ENCODE assay signal across 10 mouse cellular contexts in the genomic region with DNA sequence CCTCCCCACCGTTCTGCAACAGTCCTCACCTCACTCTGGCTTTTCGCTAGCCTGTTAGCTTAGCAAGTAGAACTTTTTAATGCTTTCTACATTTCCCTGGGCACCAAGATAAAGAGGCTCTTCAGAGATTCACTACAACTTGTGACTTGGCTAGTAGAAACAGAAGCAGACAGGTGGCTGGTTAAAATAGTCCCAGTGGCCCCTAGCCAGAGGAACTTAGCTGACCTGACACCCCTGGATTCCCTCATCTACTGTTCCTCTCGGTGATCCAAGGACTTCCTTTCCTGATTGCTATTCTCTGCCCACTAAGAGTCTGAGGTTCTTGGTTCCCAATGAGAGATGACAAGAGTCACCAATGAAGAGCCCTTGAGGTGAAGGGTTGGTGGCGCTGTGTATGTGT. TPM values are rescaled to one million over a fixed set of nuclear protein-coding genes. Genes with fewer than 3 reads are reported as not detected.
DNase-seq lines count a peak whose midpoint lies in the region; ATAC-seq and TF ChIP-seq lines count a peak whose summit lies in the region.
"Had no signal": no experiment of that assay in that cellular context is flagged by ENCODE, and none has a peak within 500 bp of the region (broad histone marks: within the 10 kb centered on the region; RNA-seq: fewer than 3 reads in every experiment).

No protein-coding gene starts in this region.

- no peaks in the 10 kb centered on the region for H3K9me3 ChIP-seq in lung, embryonic 15.5 days
- H3K9me3 ChIP-seq in limb, embryonic 13.5 days = no peaks in the 10 kb centered on the region
- H3K9me3 ChIP-seq in stomach, embryonic 14.5 days (ENCODE audit: control insufficient read depth, low read depth, low read length) = no peaks in the 10 kb centered on the region

- 72% methylated on average over 4 of the region's 4 CpGs for WGBS in lung, embryonic 15.5 days
- 67% methylated on average over 4 of the region's 4 CpGs for WGBS in lung, adult 2 months
- 90% methylated on average over 4 of the region's 4 CpGs for WGBS in limb, embryonic 13.5 days
- 79% methylated on average over 4 of the region's 4 CpGs for WGBS in stomach, embryonic 14.5 days
- WGBS in thymus, adult 2 months = 94% methylated on average over 4 of the region's 4 CpGs

- peaks cover 32% of the 10 kb centered on the region for H3K4me1 ChIP-seq in lung, embryonic 15.5 days
- H3K4me1 ChIP-seq in lung, adult 2 months (ENCODE audit: control insufficient read depth, insufficient read depth, low read length) = peaks cover 8% of the 10 kb centered on the region; the same call in 1 of the 2 replicates
- H3K4me1 ChIP-seq in limb, embryonic 13.5 days = peaks cover 30% of the 10 kb centered on the region
- peaks cover 16% of the 10 kb centered on the region; the same call in 1 of the 2 replicates for H3K4me1 ChIP-seq in stomach, embryonic 14.5 days (ENCODE audit: control insufficient read depth, insufficient read depth, low read length)
- peaks cover 14% of the 10 kb centered on the region for H3K4me1 ChIP-seq in thymus, adult 2 months (replicated peaks; ENCODE audit: control insufficient read depth, insufficient read depth, low read length)

- H3K4me3 ChIP-seq in lung, embryonic 15.5 days = peak overlapping the region; percentile 98
- no peak overlapping the region for H3K4me3 ChIP-seq in lung, adult 2 months (replicated peaks; ENCODE audit: extremely low read depth, low read depth, low read length)
- H3K4me3 ChIP-seq in limb, embryonic 13.5 days = peak overlapping the region; percentile 99
- H3K4me3 ChIP-seq in stomach, embryonic 14.5 days (ENCODE audit: low read depth, low read length) = no peak overlapping the region
- no peak overlapping the region for H3K4me3 ChIP-seq in thymus, adult 2 months (ENCODE audit: control insufficient read depth, insufficient read depth, low read length)

- peak overlapping the region; percentile 67 for H3K4me2 ChIP-seq in lung, embryonic 15.5 days
- peak overlapping the region; percentile 84 for H3K4me2 ChIP-seq in limb, embryonic 13.5 days (replicated peaks)
- H3K4me2 ChIP-seq in stomach, embryonic 14.5 days (replicated peaks; ENCODE audit: low read depth, low read length) = 0 out of 2 replicates have a peak overlapping the region, but pooled peaks have one; percentile 78

- ATAC-seq in lung, embryonic 15.5 days (ENCODE audit: borderline replicate concordance, extremely low read depth, low FRiP score, low TSS enrichment) = no peak
- no peak for ATAC-seq in limb, embryonic 13.5 days (ENCODE audit: low FRiP score, low read depth)
- ATAC-seq in stomach, embryonic 14.5 days (ENCODE audit: insufficient number of reproducible peaks, insufficient read depth, low FRiP score, low read depth) = no peak

- no peak for TF ChIP-seq POLR2A in lung, adult 2 months (IDR thresholded peaks at IDR 0.05; ENCODE audit: borderline replicate concordance, extremely low read depth, low read depth, low read length)
- no peak for TF ChIP-seq POLR2A in thymus, adult 2 months (IDR thresholded peaks at IDR 0.05; ENCODE audit: control insufficient read depth, extremely low read depth, insufficient read depth, low read length, poor library complexity)

- peaks cover 50% of the 10 kb centered on the region for H3K36me3 ChIP-seq in lung, embryonic 15.5 days
- peaks cover 54% of the 10 kb centered on the region for H3K36me3 ChIP-seq in limb, embryonic 13.5 days
- peaks cover 31% of the 10 kb centered on the region for H3K36me3 ChIP-seq in stomach, embryonic 14.5 days (ENCODE audit: control insufficient read depth, insufficient read depth, low read length)
- peaks cover 33% of the 10 kb centered on the region for H3K36me3 ChIP-seq in thymus, adult 2 months (ENCODE audit: control insufficient read depth, insufficient read depth, low read length)

- peak overlapping the region; percentile 93; the same call in 1 of the 2 replicates for H3K9ac ChIP-seq in lung, embryonic 15.5 days
- peak overlapping the region; percentile 100 for H3K9ac ChIP-seq in limb, embryonic 13.5 days
- no peak overlapping the region for H3K9ac ChIP-seq in stomach, embryonic 14.5 days (replicated peaks; ENCODE audit: low read depth, low read length)

- no peak overlapping the region for H3K27ac ChIP-seq in lung, embryonic 15.5 days
- no peak overlapping the region for H3K27ac ChIP-seq in limb, embryonic 13.5 days
- H3K27ac ChIP-seq in stomach, embryonic 14.5 days (ENCODE audit: low read length) = no peak overlapping the region
- no peak overlapping the region for H3K27ac ChIP-seq in thymus, adult 2 months (ENCODE audit: control insufficient read depth, insufficient read depth, low read length)

- no peak for DNase-seq in lung, adult 2 months
- peak; percentile 46 for DNase-seq in heart, adult 8-10 months (ENCODE audit: low spot score)
- no peak for DNase-seq in thymus, adult 2 months
- DNase-seq in adipocyte (ENCODE audit: low spot score) = no peak
- no peak for DNase-seq in kidney, postnatal 4 days
- DNase-seq: kidney, postnatal 10 days; thymus, postnatal 25 days had no signal

- TF ChIP-seq CTCF in lung, adult 2 months (IDR thresholded peaks at IDR 0.05; ENCODE audit: insufficient read depth, low read length) = no peak
- no peak for TF ChIP-seq CTCF in thymus, adult 2 months (IDR thresholded peaks at IDR 0.05; ENCODE audit: borderline replicate concordance, control insufficient read depth, extremely low read depth, insufficient read depth, low read length, poor library complexity)

- H3K27me3 ChIP-seq in lung, embryonic 15.5 days = no peaks in the 10 kb centered on the region
- H3K27me3 ChIP-seq in limb, embryonic 13.5 days = no peaks in the 10 kb centered on the region
- no peaks in the 10 kb centered on the region for H3K27me3 ChIP-seq in stomach, embryonic 14.5 days (ENCODE audit: control insufficient read depth, insufficient read depth, low read length)
- no peaks in the 10 kb centered on the region for H3K27me3 ChIP-seq in thymus, adult 2 months (ENCODE audit: control insufficient read depth, insufficient read depth, low read length)

RNA-seq across cellular contexts. Expression of a gene that starts 1.1 kb away (rescaled TPM):
- polyA plus RNA-seq in lung, embryonic 15.5 days (2015; fragmentation: Nextera tagmentation; extraction: Ambion mirVana) = 106 and 111 TPM in 2 replicates
- 38.5 and 53.8 TPM in 2 replicates for polyA plus RNA-seq in lung, adult 2 months (2012; rRNA removed)
- 10 to 100 TPM; 41.7 to 57.3 (median 48.1) TPM for total RNA-seq in heart, adult 8-10 months (2022)
- 126 and 134 TPM in 2 replicates for polyA plus RNA-seq in limb, embryonic 13.5 days (2015; fragmentation: Nextera tagmentation; extraction: Ambion mirVana)
- polyA plus RNA-seq in stomach, embryonic 14.5 days (2014; fragmentation: Nextera tagmentation; extraction: Ambion mirVana) = 104 and 111 TPM in 2 replicates
- 69.4 and 75.3 TPM in 2 replicates for polyA plus RNA-seq in thymus, adult 2 months (2012; rRNA removed)

RNA-seq across cellular contexts. Expression of a gene that starts 2.4 kb away (rescaled TPM):
- 22.3 and 25.4 TPM in 2 replicates for polyA plus RNA-seq in lung, embryonic 15.5 days (2015; fragmentation: Nextera tagmentation; extraction: Ambion mirVana)
- polyA plus RNA-seq in lung, adult 2 months (2012; rRNA removed) = 88.3 and 102 TPM in 2 replicates
- 100 to 1,000 TPM; 144 to 172 (median 168) TPM for total RNA-seq in heart, adult 8-10 months (2022)
- 30.8 and 31.2 TPM in 2 replicates for polyA plus RNA-seq in limb, embryonic 13.5 days (2015; fragmentation: Nextera tagmentation; extraction: Ambion mirVana)
- polyA plus RNA-seq in stomach, embryonic 14.5 days (2014; fragmentation: Nextera tagmentation; extraction: Ambion mirVana) = 27.2 and 29.5 TPM in 2 replicates
- polyA plus RNA-seq in thymus, adult 2 months (2012; rRNA removed) = 133 and 148 TPM in 2 replicates

RNA-seq across cellular contexts. Expression of a gene that starts 7.6 kb away (rescaled TPM):
- 453 and 455 TPM in 2 replicates for polyA plus RNA-seq in lung, embryonic 15.5 days (2015; fragmentation: Nextera tagmentation; extraction: Ambion mirVana)
- polyA plus RNA-seq in lung, adult 2 months (2012; rRNA removed) = 333 and 615 TPM in 2 replicates
- total RNA-seq in heart, adult 8-10 months (2022) = 100 to 1,000 TPM; 287 to 342 (median 325) TPM
- polyA plus RNA-seq in limb, embryonic 13.5 days (2015; fragmentation: Nextera tagmentation; extraction: Ambion mirVana) = 499 and 506 TPM in 2 replicates
- polyA plus RNA-seq in stomach, embryonic 14.5 days (2014; fragmentation: Nextera tagmentation; extraction: Ambion mirVana) = 496 and 523 TPM in 2 replicates
- 270 and 395 TPM in 2 replicates for polyA plus RNA-seq in thymus, adult 2 months (2012; rRNA removed)

RNA-seq across cellular contexts. Expression of a gene that starts 12.2 kb away (rescaled TPM):
- 75.0 and 78.2 TPM in 2 replicates for polyA plus RNA-seq in lung, embryonic 15.5 days (2015; fragmentation: Nextera tagmentation; extraction: Ambion mirVana)
- polyA plus RNA-seq in lung, adult 2 months (2012; rRNA removed) = 15.0 and 22.9 TPM in 2 replicates
- 10 to 100 TPM; 21.0 to 24.9 (median 23.6) TPM for total RNA-seq in heart, adult 8-10 months (2022)
- 95.9 and 101 TPM in 2 replicates for polyA plus RNA-seq in limb, embryonic 13.5 days (2015; fragmentation: Nextera tagmentation; extraction: Ambion mirVana)
- polyA plus RNA-seq in stomach, embryonic 14.5 days (2014; fragmentation: Nextera tagmentation; extraction: Ambion mirVana) = 40.2 and 47.9 TPM in 2 replicates
- 36.5 and 43.4 TPM in 2 replicates for polyA plus RNA-seq in thymus, adult 2 months (2012; rRNA removed)

RNA-seq across cellular contexts. Expression of a gene that starts 17.0 kb away (rescaled TPM):
- polyA plus RNA-seq in lung, embryonic 15.5 days (2015; fragmentation: Nextera tagmentation; extraction: Ambion mirVana) = 34.7 and 40.3 TPM in 2 replicates
- polyA plus RNA-seq in lung, adult 2 months (2012; rRNA removed) = 16.7 and 20.8 TPM in 2 replicates
- 1 to 10 TPM; 4.0 to 6.4 (median 5.1) TPM for total RNA-seq in heart, adult 8-10 months (2022)
- 54.3 and 59.8 TPM in 2 replicates for polyA plus RNA-seq in limb, embryonic 13.5 days (2015; fragmentation: Nextera tagmentation; extraction: Ambion mirVana)
- 29.0 and 29.9 TPM in 2 replicates for polyA plus RNA-seq in stomach, embryonic 14.5 days (2014; fragmentation: Nextera tagmentation; extraction: Ambion mirVana)
- polyA plus RNA-seq in thymus, adult 2 months (2012; rRNA removed) = 52.4 and 55.7 TPM in 2 replicates

Comparison
In these comparisons a context has a peak if more than half of its experiments do, and no peak if none do; other contexts are left out.
1. H3K4me3 ChIP-seq: peak in lung, embryonic 15.5 days (single experiment) and limb, embryonic 13.5 days (single experiment); none in lung, adult 2 months (single experiment), stomach, embryonic 14.5 days (single experiment) and thymus, adult 2 months (single experiment).
2. Peak in every context shown above with its lines, with median percentiles within 50 percentile points of each other: H3K4me2 ChIP-seq.